Mouse (Mus musculus): ENCODE measurements around the gene Acsl4. TPM values are rescaled to one million over a fixed set of nuclear protein-coding genes. Genes with fewer than 3 reads are reported as not detected.
A peak's percentile ranks its signal among the peaks of the same experiment; 100 is the strongest.

The Acsl4 gene
- 10 to 100 TPM; 85.3 to 91.1 TPM for total RNA-seq (2021)

DNA sequence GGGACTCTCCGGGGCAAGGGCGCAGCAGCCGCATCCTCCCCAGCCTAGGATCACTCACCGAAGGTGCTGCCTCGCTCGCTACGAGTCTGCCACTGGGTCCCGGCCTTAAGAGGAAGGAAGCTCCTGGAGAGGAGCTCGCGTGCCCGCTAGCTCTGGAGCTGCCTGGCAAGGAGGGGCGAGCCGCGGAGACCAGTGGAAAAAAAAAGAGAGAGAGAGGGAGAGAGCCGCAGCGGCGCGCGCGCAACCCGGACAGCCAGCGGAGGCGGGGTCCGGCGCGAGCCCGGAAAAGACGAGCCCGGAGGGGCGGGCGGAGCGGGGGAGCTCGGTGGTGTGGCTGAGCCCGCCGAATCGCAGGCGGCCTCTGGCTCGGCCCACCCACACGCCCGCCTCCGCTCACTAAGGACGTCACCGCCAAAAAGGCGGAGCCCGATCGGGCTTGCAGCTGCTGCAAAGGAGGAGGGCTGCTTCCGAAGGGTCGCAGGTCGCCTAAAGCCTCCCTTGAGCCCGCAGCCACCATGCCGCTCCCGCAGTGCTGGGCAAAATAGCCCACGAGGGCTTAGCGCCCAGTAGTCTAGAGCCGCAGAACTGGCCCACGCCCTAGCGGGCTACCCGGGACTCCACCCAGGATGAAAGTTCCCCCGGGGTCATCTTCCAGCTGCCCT lies at the start of gene Acsl4:
Gene Acsl4, minus strand, starts transcription at position 289 of the 662 bp plus-strand sequence.
- intact Hi-C loops (cut with DNase I), result no loop called here
- DNase-seq (ENCODE audit: extremely low spot score in 1 of 2, low spot score in 2 of 2), result peak; percentile 78 to 93

- intact Hi-C loops (cut with DNase I), result no loop called here
- DNase-seq (ENCODE audit: extremely low spot score in 1 of 2, low spot score in 2 of 2), result no peak
These were observed 47.7 kb upstream of the Acsl4 start for GRCm38 (mm10) chrX:142437971-142438504.

DNA sequence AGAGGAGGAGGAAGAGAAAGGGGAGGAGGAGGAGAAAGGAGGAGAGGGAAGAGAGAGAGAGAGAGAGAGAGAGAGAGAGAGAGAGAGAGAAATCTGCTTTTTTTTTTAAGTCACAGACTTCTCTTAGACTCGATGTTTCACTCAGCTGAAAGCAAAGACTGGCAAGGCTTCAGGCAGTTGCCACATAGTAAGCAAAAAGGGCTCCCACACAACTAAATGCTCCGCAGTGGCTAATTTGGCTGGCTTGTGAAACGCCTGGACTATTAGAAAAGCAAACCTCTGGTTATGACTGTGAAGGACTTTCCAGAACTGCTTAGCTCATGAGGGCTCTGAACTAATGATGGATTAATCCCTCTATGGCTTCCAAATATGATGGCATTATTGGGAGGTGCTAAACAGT lies 42.5 kb upstream of the Acsl4 start:
- no peak for DNase-seq (ENCODE audit: extremely low spot score in 1 of 2, low spot score in 2 of 2)
- intact Hi-C loops (cut with DNase I), result no loop called here

DNA sequence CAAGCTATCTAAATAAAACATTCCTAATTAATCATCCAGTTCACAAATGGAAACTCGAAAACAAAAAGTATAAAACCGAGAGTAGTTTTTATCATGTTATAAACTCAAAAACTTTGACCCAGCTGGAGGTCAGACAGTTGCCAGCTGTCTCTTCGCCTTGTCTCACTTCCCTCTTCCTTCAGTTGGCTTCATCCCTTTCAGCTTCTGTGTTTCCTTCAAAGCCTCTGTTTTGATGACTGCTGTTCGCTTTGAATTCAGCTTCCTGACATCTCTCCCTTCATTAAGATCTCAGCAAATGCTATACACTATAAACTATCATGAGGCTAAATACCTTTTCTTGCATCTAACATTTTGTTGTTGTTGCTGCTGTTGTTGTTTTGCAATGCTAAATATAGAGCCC lies 36.8 kb upstream of the Acsl4 start:
- intact Hi-C loops (cut with DNase I), result no loop called here
- no peak for DNase-seq (ENCODE audit: extremely low spot score in 1 of 2, low spot score in 2 of 2)

DNA sequence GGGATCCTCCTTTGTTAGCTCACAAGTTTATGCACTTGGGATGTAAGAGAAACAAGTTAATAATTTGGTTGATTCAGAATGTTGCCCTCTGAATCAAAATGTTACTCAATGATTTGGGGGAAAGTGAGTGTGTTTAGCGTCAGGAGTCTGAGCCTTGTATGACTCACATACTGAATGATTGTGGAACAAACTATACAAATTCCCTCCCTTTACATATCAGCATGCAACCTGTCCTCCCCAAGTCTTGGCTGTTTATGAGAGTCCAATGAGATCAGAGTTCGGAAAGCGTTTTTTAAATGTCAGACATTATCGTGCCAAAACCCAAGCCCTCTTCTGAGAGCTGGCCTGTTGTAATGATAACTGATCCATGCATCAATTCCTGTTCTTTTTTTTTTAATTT lies 36.3 kb upstream of the Acsl4 start:
- intact Hi-C loops (cut with DNase I), result no loop called here
- no peak for DNase-seq (ENCODE audit: extremely low spot score in 1 of 2, low spot score in 2 of 2)

- intact Hi-C loops (cut with DNase I), result no loop called here
- DNase-seq (ENCODE audit: extremely low spot score in 1 of 2, low spot score in 2 of 2), result no peak
These were observed 23.5 kb upstream of the Acsl4 start for GRCm38 (mm10) chrX:142413884-142414283.

DNA sequence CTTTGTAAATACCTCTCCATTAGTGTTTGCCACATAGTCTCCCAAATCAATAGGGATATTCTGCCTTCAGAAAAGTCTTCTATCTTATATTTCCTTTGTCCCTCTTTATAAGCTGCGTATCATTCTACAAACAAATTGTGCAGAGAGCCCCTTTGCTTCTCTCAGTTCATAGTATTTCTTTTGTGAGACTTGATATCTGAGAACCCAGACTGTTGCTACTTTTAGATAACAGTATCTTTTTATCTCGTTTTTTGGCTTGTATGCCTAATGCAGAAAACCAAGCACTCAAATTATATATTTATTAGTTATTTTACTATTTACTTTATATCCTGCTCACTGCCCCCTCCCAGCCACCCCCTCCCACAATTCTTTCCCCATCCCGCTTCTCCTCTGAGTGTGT lies 19.7 kb upstream of the Acsl4 start:
- intact Hi-C loops (cut with DNase I), result no loop called here
- no peak for DNase-seq (ENCODE audit: extremely low spot score in 1 of 2, low spot score in 2 of 2)

- intact Hi-C loops (cut with DNase I), result no loop called here
These were observed 19.0 kb upstream of the Acsl4 start for GRCm38 (mm10) chrX:142409338-142409737.

GRCm38 (mm10) chrX:142403114-142403513 lies 12.8 kb upstream of the Acsl4 start:
- intact Hi-C loops (cut with DNase I), result no loop called here
- no peak for DNase-seq (ENCODE audit: extremely low spot score in 1 of 2, low spot score in 2 of 2)

More at GRCm38 (mm10) chrX:142409338-142409737, 19.0 kb upstream of the Acsl4 start:
- no peak for DNase-seq (ENCODE audit: extremely low spot score in 1 of 2, low spot score in 2 of 2)

DNA sequence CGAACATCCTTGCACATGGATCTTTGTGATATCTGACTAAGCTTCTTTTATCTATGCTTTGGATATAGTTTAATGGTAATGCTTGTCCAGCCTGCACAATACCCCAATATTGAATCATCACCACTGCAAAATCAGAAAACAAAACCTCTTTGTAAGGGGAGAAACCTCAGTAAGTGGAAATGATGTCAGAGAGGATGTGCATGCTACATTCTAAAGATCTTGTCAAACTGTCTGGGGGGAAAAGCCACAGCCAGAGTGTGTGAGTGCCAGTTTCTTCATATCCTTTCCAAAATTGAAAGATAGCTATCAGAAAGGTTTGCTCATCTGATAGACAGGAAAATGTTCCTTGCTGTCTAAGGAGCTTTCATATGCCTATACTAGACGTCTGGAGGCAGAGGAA lies 8.3 kb upstream of the Acsl4 start:
- intact Hi-C loops (cut with DNase I), result no loop called here
- no peak for DNase-seq (ENCODE audit: extremely low spot score in 1 of 2, low spot score in 2 of 2)

DNA sequence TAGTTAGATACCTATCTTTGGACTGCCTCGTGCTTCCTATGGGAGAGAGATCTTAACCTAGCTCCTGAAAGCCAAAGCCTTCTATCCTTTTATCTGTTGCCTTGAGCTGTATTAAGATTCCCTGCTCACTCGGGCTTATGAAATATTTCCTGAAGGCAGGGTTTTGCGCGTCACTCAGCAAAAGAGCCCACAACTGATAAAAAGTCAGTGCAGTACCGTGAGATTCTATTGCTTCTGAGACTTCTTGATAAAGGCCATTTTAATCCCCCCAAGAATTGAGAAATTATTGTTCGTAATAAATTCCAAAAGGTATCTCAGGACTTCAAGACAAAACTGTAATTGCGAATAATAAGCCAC lies 552 bp upstream of the Acsl4 start:
- intact Hi-C loops (cut with DNase I), result no loop called here
- DNase-seq (ENCODE audit: extremely low spot score in 1 of 2, low spot score in 2 of 2), result no peak

DNA sequence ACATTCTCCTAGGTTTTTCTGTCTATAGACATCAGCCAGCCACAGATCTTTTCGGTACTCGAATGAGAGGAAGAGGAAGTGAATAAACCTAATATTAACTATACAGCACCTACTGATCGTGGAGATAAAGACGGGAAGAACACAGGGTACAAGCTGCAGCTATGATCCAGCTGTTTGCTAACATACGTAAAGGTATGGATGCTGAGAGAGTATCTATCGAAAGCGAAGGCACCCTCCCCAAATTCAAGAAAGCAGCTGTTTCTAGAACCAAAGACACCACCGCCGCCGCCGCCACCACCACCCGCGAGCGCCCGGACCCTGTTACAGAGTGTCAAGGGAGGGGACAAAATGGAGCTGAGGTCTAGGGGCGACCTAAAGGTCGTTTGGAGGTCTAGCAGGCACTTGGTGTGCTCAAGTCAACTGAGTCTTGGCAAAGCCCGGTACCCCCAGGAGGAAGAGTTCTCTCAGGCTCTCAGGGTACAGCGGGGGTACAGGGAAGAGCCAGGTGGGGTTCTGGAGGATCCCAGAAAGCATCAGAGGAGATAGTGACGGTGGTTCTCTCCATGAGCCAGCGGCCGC lies 665 bp downstream of the Acsl4 start:
- intact Hi-C loops (cut with DNase I), result no loop called here
- peak in 1 of 2 experiments; percentile 24 for DNase-seq (ENCODE audit: extremely low spot score in 1 of 2, low spot score in 2 of 2)

GRCm38 (mm10) chrX:142388141-142388540 lies 2.2 kb downstream of the Acsl4 start:
- intact Hi-C loops (cut with DNase I), result no loop called here
- no peak for DNase-seq (ENCODE audit: extremely low spot score in 1 of 2, low spot score in 2 of 2)

DNA sequence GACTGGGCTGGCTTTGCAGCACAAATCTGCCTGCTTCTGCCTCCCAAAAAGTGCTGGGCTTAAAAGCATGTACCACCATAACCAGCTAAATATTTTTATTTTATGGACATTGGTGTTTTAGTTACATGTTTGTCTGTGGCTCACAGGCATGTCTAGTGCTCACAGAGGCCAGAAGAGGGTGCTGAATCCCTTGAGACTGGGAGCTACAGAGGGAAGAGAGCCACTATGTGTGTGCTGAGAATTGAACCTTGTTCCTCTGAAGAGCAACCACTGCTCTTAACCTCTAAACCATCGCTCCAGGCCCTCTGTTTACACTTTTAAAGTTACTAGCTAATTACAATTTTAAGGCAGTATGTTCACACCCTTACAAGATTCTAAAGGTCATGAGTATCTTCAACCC lies 2.7 kb downstream of the Acsl4 start:
- DNase-seq (ENCODE audit: extremely low spot score in 1 of 2, low spot score in 2 of 2), result no peak
- intact Hi-C loops (cut with DNase I), result no loop called here

GRCm38 (mm10) chrX:142384918-142385317 lies 5.4 kb downstream of the Acsl4 start:
- intact Hi-C loops (cut with DNase I), result no loop called here
- no peak for DNase-seq (ENCODE audit: extremely low spot score in 1 of 2, low spot score in 2 of 2)

DNA sequence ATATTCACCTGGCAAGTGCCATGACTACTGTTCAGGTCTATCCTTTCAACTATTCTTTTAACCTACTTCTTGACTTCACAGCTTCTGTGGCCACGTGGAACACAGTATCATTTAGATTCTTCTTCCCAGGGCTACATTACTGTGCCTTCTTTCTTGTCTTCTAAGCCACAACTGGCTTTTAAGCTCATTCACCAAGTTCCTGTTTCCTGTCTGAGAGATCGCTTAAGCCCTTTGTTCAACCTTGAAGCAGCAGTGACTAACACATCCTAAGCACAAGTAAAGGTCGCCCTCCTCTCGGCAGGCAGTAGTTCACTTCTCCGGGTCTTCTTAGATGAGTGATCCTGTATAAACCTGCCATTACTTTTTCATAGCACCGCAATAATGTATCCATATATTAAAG lies 10.4 kb downstream of the Acsl4 start:
- no peak for DNase-seq (ENCODE audit: extremely low spot score in 1 of 2, low spot score in 2 of 2)
- intact Hi-C loops (cut with DNase I), result loop anchor here (10.0 kb wide), 1 partner anchor 425 kb away; no protein-coding TSS in a partner anchor

GRCm38 (mm10) chrX:142378048-142378447 lies 12.3 kb downstream of the Acsl4 start:
- intact Hi-C loops (cut with DNase I), result loop anchor here (10.0 kb wide), 1 partner anchor 427 kb away; no protein-coding TSS in a partner anchor
- no peak for DNase-seq (ENCODE audit: extremely low spot score in 1 of 2, low spot score in 2 of 2)

- intact Hi-C loops (cut with DNase I), result loop anchor here (10.0 kb wide), 1 partner anchor 427 kb away; no protein-coding TSS in a partner anchor
- DNase-seq (ENCODE audit: extremely low spot score in 1 of 2, low spot score in 2 of 2), result no peak
These were observed 13.0 kb downstream of the Acsl4 start for GRCm38 (mm10) chrX:142377358-142377757.

GRCm38 (mm10) chrX:142376747-142377146 lies 13.6 kb downstream of the Acsl4 start:
- intact Hi-C loops (cut with DNase I), result loop anchor here (10.0 kb wide), 1 partner anchor 428 kb away; no protein-coding TSS in a partner anchor
- no peak for DNase-seq (ENCODE audit: extremely low spot score in 1 of 2, low spot score in 2 of 2)

GRCm38 (mm10) chrX:142375519-142375918 lies 14.8 kb downstream of the Acsl4 start:
- no peak for DNase-seq (ENCODE audit: extremely low spot score in 1 of 2, low spot score in 2 of 2)
- intact Hi-C loops (cut with DNase I), result loop anchor here (10.0 kb wide), 1 partner anchor 429 kb away; no protein-coding TSS in a partner anchor

All from left cerebral cortex, postnatal 10 days (tissue).